Mouse (Mus musculus): ENCODE data around the gene Cacnb2.

DNA sequence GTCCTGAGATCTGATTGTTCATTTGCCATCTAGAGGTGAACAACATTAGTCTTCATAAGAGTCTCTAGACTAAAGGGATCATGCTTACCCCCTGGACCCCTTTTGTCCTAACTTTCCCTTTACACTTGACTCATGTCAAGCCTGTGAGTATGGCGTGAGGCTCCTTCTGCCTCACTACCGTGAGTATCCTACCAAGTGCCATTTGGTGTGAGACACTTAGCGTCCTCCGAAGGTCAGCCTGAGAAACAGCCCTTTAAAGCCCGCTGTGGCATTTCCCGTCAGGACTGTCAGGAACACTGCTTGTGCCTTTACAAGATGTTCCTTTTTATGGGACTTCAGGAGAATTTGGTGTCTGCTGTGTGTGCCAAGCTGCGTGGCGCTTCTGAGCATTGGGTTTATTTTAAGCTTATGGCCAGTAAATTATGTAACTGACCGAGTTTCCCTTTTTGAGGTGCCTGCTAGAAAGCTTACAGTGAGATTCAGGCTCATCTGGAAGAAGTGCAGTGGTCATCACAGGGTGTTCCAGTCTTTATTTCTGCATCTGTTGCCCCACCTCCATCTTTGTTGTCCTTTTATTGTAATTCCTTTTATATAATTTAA lies 116.3 kb downstream of the Cacnb2 start:
- TF ChIP-seq CTCF (IDR thresholded peaks at IDR 0.05; ENCODE audit: insufficient read depth, low read length) (no peak), POLR2A (IDR thresholded peaks at IDR 0.05; ENCODE audit: borderline replicate concordance, extremely low read depth, low read depth, low read length) (no peak)

Data from lung, adult 2 months (tissue).